Mouse (Mus musculus) lung, postnatal 0 days (tissue): ENCODE data around the gene Gm5767. TPM values are rescaled to one million over a fixed set of nuclear protein-coding genes. Genes with fewer than 3 reads are reported as not detected.
A peak's percentile ranks its signal among the peaks of the same experiment; 100 is the strongest.

Experiments
- ATAC-seq: fragments of 200-750 bp; cut with Nextera tagmentation; 2 replicates; pipeline ENCODE4 v1.8.0; 2017; ENCODE audit warnings: moderate library complexity
- DNase-seq: peaks from one replicate; pipeline ENCODE4 v3.0.0-alpha.2; 2016; ENCODE audit warnings: low spot score
- H3K27ac ChIP-seq: fragments of 300-500 bp; sonication (generic); 2 replicates; pipeline ENCODE4 v1.5.1; 2014; ENCODE audit warnings: antibody characterized with exemption, mild to moderate bottlenecking, low read length, mixed read lengths
- H3K27me3 ChIP-seq: fragments of 300-500 bp; sonication (generic); replicated peaks from 2 replicates; pipeline ENCODE4 v1.6.1; 2014; ENCODE audit warnings: low read length, mixed read lengths; ENCODE audit not compliant: insufficient read depth
- H3K36me3 ChIP-seq: fragments of 300-500 bp; sonication (generic); 2 replicates; pipeline ENCODE4 v1.6.1; 2014; ENCODE audit warnings: low read length, mixed read lengths; ENCODE audit not compliant: insufficient read depth
- H3K4me1 ChIP-seq: fragments of 300-500 bp; sonication (generic); 2 replicates; pipeline ENCODE4 v1.6.1; 2014; ENCODE audit warnings: antibody characterized with exemption, low read depth, low read length, mixed read lengths; ENCODE audit not compliant: insufficient read depth
- H3K4me2 ChIP-seq: fragments of 300-500 bp; sonication (generic); replicated peaks from 2 replicates; pipeline ENCODE4 v1.6.1; 2014; ENCODE audit warnings: low read depth, mild to moderate bottlenecking, low read length, moderate library complexity, mixed read lengths
- H3K4me3 ChIP-seq: fragments of 300-500 bp; sonication (generic); 2 replicates; pipeline ENCODE4 v1.5.1; 2014; ENCODE audit warnings: low read depth, low read length
- H3K9ac ChIP-seq: fragments of 300-500 bp; sonication (generic); replicated peaks from 2 replicates; pipeline ENCODE4 v1.6.1; 2014; ENCODE audit warnings: low read depth, mild to moderate bottlenecking
- H3K9me3 ChIP-seq: fragments of 300-500 bp; sonication (generic); 2 replicates; pipeline ENCODE4 v1.6.1; 2016; ENCODE audit warnings: low read length, mixed read lengths
- CTCF ChIP-seq: IDR thresholded peaks from 2 replicates; pipeline ENCODE4 v1.5.1; 2016; ENCODE audit warnings: antibody characterized with exemption, mild to moderate bottlenecking
- EP300 ChIP-seq: IDR thresholded peaks from 2 replicates; pipeline ENCODE4 v1.6.1; 2016; ENCODE audit warnings: antibody characterized with exemption, mild to moderate bottlenecking, control low read depth
- WGBS: fragments of 180-500 bp; shearing (Covaris S2); extraction: QIAGEN DNeasy Blood & Tissue Kit; methylation state at CpG from one replicate; pipeline ENCODE4 v1.1.7; 2014; 5-methylcytosine and 5-hydroxymethylcytosine counted together
- polyA plus RNA-seq: library from polyadenylated mRNA; unstranded; fragments of >200 nt; fragmentation: Nextera tagmentation; extraction: Ambion mirVana; gene quantifications from 2 replicates; pipeline ENCODE4 v1.2.1, GENCODE M21; 2015

The Gm5767 gene
- polyA plus RNA-seq, 1 experiment from 2014 or later = not detected

- Histone ChIP-seq H3K36me3 (no peaks in the 10 kb centered on the region), H3K9me3 (no peaks in the 10 kb centered on the region), H3K4me2 (no peak overlapping the region), H3K27me3 (no peaks in the 10 kb centered on the region), H3K27ac (no peak overlapping the region), H3K9ac (no peak overlapping the region), H3K4me1 (peaks cover 17% of the 10 kb centered on the region), H3K4me3 (no peak overlapping the region)
- ATAC-seq (no peak), DNase-seq (no peak)
- TF ChIP-seq EP300 = no peak
- no peak for TF ChIP-seq CTCF
Measured at GRCm38 (mm10) chr16:8672811-8673210, 7.8 kb upstream of the Gm5767 start.

GRCm38 (mm10) chr16:8673343-8673742, 7.2 kb upstream of the Gm5767 start:
- TF ChIP-seq CTCF (no peak), EP300 (no peak)
- H3K27me3 ChIP-seq = no peaks in the 10 kb centered on the region
- no peak for ATAC-seq
- 55% methylated on average over 6 of the region's 6 CpGs for WGBS
- DNase-seq = no peak
- peaks cover 15% of the 10 kb centered on the region for H3K4me1 ChIP-seq
- H3K27ac ChIP-seq = no peak overlapping the region
- no peak overlapping the region for H3K4me3 ChIP-seq
- no peaks in the 10 kb centered on the region for H3K9me3 ChIP-seq
- H3K36me3 ChIP-seq = no peaks in the 10 kb centered on the region
- no peak overlapping the region for H3K4me2 ChIP-seq
- no peak overlapping the region for H3K9ac ChIP-seq

GRCm38 (mm10) chr16:8674165-8674564, 6.4 kb upstream of the Gm5767 start:
- Histone ChIP-seq H3K36me3 (no peaks in the 10 kb centered on the region), H3K27me3 (no peaks in the 10 kb centered on the region), H3K4me3 (no peak overlapping the region), H3K9ac (no peak overlapping the region), H3K27ac (no peak overlapping the region), H3K9me3 (no peaks in the 10 kb centered on the region), H3K4me2 (0 out of 2 replicates have a peak overlapping the region, but pooled peaks have one; percentile 12), H3K4me1 (peaks cover 14% of the 10 kb centered on the region)
- ATAC-seq (no peak), DNase-seq (peak; percentile 79)
- WGBS = 3% methylated on average over 8 of the region's 8 CpGs
- TF ChIP-seq EP300 (no peak), CTCF (peak; percentile 94)

- no peaks in the 10 kb centered on the region for H3K36me3 ChIP-seq
- peaks cover 3% of the 10 kb centered on the region; the same call in 1 of the 2 replicates for H3K4me1 ChIP-seq
- no peak for TF ChIP-seq EP300
- TF ChIP-seq CTCF = no peak
- ATAC-seq = no peak
- DNase-seq = no peak
- no peaks in the 10 kb centered on the region for H3K27me3 ChIP-seq
- H3K9ac ChIP-seq = no peak overlapping the region
- H3K4me3 ChIP-seq = no peak overlapping the region
- H3K27ac ChIP-seq = no peak overlapping the region
- no peaks in the 10 kb centered on the region for H3K9me3 ChIP-seq
- WGBS = 82% methylated on average over 8 of the region's 8 CpGs
- no peak overlapping the region for H3K4me2 ChIP-seq
Measured at GRCm38 (mm10) chr16:8675559-8675958, 5.0 kb upstream of the Gm5767 start.

- ATAC-seq (no peak), DNase-seq (no peak)
- Histone ChIP-seq H3K9ac (no peak overlapping the region), H3K36me3 (no peaks in the 10 kb centered on the region), H3K27ac (no peak overlapping the region), H3K27me3 (no peaks in the 10 kb centered on the region), H3K4me1 (no peaks in the 10 kb centered on the region), H3K9me3 (no peaks in the 10 kb centered on the region), H3K4me3 (no peak overlapping the region), H3K4me2 (no peak overlapping the region)
- WGBS = 73% methylated on average over 2 of the region's 2 CpGs
- no peak for TF ChIP-seq EP300
- TF ChIP-seq CTCF = no peak
Measured at GRCm38 (mm10) chr16:8676228-8676627, 4.3 kb upstream of the Gm5767 start.

- Histone ChIP-seq H3K27me3 (no peaks in the 10 kb centered on the region), H3K36me3 (no peaks in the 10 kb centered on the region), H3K27ac (no peak overlapping the region), H3K4me3 (no peak overlapping the region), H3K4me1 (no peaks in the 10 kb centered on the region), H3K9me3 (no peaks in the 10 kb centered on the region), H3K9ac (no peak overlapping the region), H3K4me2 (no peak overlapping the region)
- WGBS = 58% methylated on average over 4 of the region's 4 CpGs
- ATAC-seq = no peak
- peak; percentile 82 for DNase-seq
- peak; percentile 93 for TF ChIP-seq CTCF
- TF ChIP-seq EP300 = no peak
Measured at GRCm38 (mm10) chr16:8676800-8677199, 3.8 kb upstream of the Gm5767 start.

GRCm38 (mm10) chr16:8678035-8678434, 2.5 kb upstream of the Gm5767 start:
- H3K36me3 ChIP-seq = no peaks in the 10 kb centered on the region
- TF ChIP-seq CTCF = no peak
- TF ChIP-seq EP300 = no peak
- no peak for ATAC-seq
- H3K9me3 ChIP-seq = no peaks in the 10 kb centered on the region
- no peak overlapping the region for H3K4me2 ChIP-seq
- H3K27ac ChIP-seq = no peak overlapping the region
- DNase-seq = peak; percentile 19
- no peaks in the 10 kb centered on the region for H3K4me1 ChIP-seq
- 45% methylated on average over 5 of the region's 5 CpGs for WGBS
- H3K4me3 ChIP-seq = no peak overlapping the region
- H3K27me3 ChIP-seq = no peaks in the 10 kb centered on the region
- H3K9ac ChIP-seq = no peak overlapping the region
